Mouse (Mus musculus) CD4-positive helper T cell, adult 2 months (primary cell): ENCODE data around the gene Slc25a3.

Source experiments
- DNase-seq: peaks from one replicate; pipeline ENCODE4 v3.0.0-alpha.2; 2012; ENCODE audit warnings: low read depth, missing footprints, low spot score

The Slc25a3 gene

GRCm38 (mm10) chr10:91094251-91095104, 29.4 kb downstream of the Slc25a3 start:
- DNase-seq, result no peak

- DNase-seq, result no peak
Observed at GRCm38 (mm10) chr10:91092812-91093211, 31.0 kb downstream of the Slc25a3 start.

GRCm38 (mm10) chr10:91083393-91083927, 40.4 kb downstream of the Slc25a3 start:
- no peak for DNase-seq

GRCm38 (mm10) chr10:91082550-91083392, 41.1 kb downstream of the Slc25a3 start, which contains the start of the genes Apaf1 and Ikbip:
Gene Apaf1, minus strand, starts transcription at chr10:91082770.
Gene Ikbip, plus strand, starts transcription at chr10:91082940.
- DNase-seq, result peak; percentile 99

- DNase-seq, result no peak
Observed at GRCm38 (mm10) chr10:91081959-91082507, 41.8 kb downstream of the Slc25a3 start.

- DNase-seq, result peak; percentile 37
Observed at GRCm38 (mm10) chr10:91080540-91080939, 43.3 kb downstream of the Slc25a3 start.

- peak; percentile 14 for DNase-seq
Observed at GRCm38 (mm10) chr10:91076667-91077066, 47.2 kb downstream of the Slc25a3 start.

GRCm38 (mm10) chr10:91073345-91073744, 50.5 kb downstream of the Slc25a3 start:
- DNase-seq, result no peak

- peak; percentile 57 for DNase-seq
Observed at GRCm38 (mm10) chr10:91071768-91072167, 52.1 kb downstream of the Slc25a3 start.
